Mouse (Mus musculus) cortical plate, adult 2 months (tissue): ENCODE measurements around the gene Pbp2.

Source experiments
- CTCF ChIP-seq: fragments of 200-500 bp; IDR thresholded peaks from 2 replicates; pipeline ENCODE4 v1.5.1; 2011; ENCODE audit warnings: mild to moderate bottlenecking, control low read depth, low read length; ENCODE audit not compliant: insufficient read depth; ENCODE audit errors: extremely low read depth
- POLR2A ChIP-seq: fragments of 200-500 bp; IDR thresholded peaks from 2 replicates; pipeline ENCODE4 v1.6.1; 2011; ENCODE audit warnings: mild to moderate bottlenecking, low read length, control low read depth; ENCODE audit not compliant: insufficient read depth; ENCODE audit errors: extremely low read depth

GRCm38 (mm10) chr6:135267221-135267620 lies 43.0 kb downstream of the Pbp2 start:
- TF ChIP-seq POLR2A (no peak), CTCF (no peak)
